Mouse (Mus musculus) lung, postnatal 0 days (tissue): ENCODE results near the gene Tab2.

ENCODE experiments used
- CTCF ChIP-seq: IDR thresholded peaks from 2 replicates; pipeline ENCODE4 v1.5.1; 2016; ENCODE audit warnings: antibody characterized with exemption, mild to moderate bottlenecking
- EP300 ChIP-seq: IDR thresholded peaks from 2 replicates; pipeline ENCODE4 v1.6.1; 2016; ENCODE audit warnings: antibody characterized with exemption, mild to moderate bottlenecking, control low read depth

GRCm38 (mm10) chr10:7883524-7883923, 72.5 kb downstream of the Tab2 start:
- TF ChIP-seq CTCF (peak; percentile 100), EP300 (no peak)
